Mouse (Mus musculus): ENCODE data around the gene Casp9.
A peak's percentile ranks its signal among the peaks of the same experiment; 100 is the strongest.

Casp9 gene

GRCm38 (mm10) chr4:141817706-141818105 is 24.3 kb downstream of the Casp9 start:
- no peak for DNase-seq (ENCODE audit: low read depth, low spot score)

- DNase-seq (ENCODE audit: low read depth, low spot score) = no peak
Observed at GRCm38 (mm10) chr4:141818861-141819260, 25.4 kb downstream of the Casp9 start.

- no peak for DNase-seq (ENCODE audit: low read depth, low spot score)
Observed at GRCm38 (mm10) chr4:141819316-141819715, 25.9 kb downstream of the Casp9 start.

GRCm38 (mm10) chr4:141821178-141821577 is 27.8 kb downstream of the Casp9 start:
- no peak for DNase-seq (ENCODE audit: low read depth, low spot score)

GRCm38 (mm10) chr4:141822089-141822488 is 28.7 kb downstream of the Casp9 start:
- no peak for DNase-seq (ENCODE audit: low read depth, low spot score)

- peak; percentile 11 for DNase-seq (ENCODE audit: low read depth, low spot score)
Observed at GRCm38 (mm10) chr4:141822979-141823378, 29.6 kb downstream of the Casp9 start.

- no peak for DNase-seq (ENCODE audit: low read depth, low spot score)
Observed at GRCm38 (mm10) chr4:141826060-141826459, 32.6 kb downstream of the Casp9 start, which contains the start of gene Cela2a. TSS of gene Cela2a (minus strand) at chr4:141826160.

GRCm38 (mm10) chr4:141827401-141827800 is 34.0 kb downstream of the Casp9 start:
- DNase-seq (ENCODE audit: low read depth, low spot score) = no peak

GRCm38 (mm10) chr4:141828177-141828576 is 34.8 kb downstream of the Casp9 start:
- DNase-seq (ENCODE audit: low read depth, low spot score) = no peak

GRCm38 (mm10) chr4:141830381-141830780 is 37.0 kb downstream of the Casp9 start:
- no peak for DNase-seq (ENCODE audit: low read depth, low spot score)

- no peak for DNase-seq (ENCODE audit: low read depth, low spot score)
Observed at GRCm38 (mm10) chr4:141831361-141831760, 37.9 kb downstream of the Casp9 start.

GRCm38 (mm10) chr4:141833911-141834310 is 40.5 kb downstream of the Casp9 start:
- no peak for DNase-seq (ENCODE audit: low read depth, low spot score)

GRCm38 (mm10) chr4:141834536-141835095 is 41.2 kb downstream of the Casp9 start:
- DNase-seq (ENCODE audit: low read depth, low spot score) = no peak

GRCm38 (mm10) chr4:141845999-141846398 is 52.6 kb downstream of the Casp9 start, which contains the start of gene Ctrc:
TSS of gene Ctrc (minus strand) at chr4:141846359.
- DNase-seq (ENCODE audit: low read depth, low spot score) = no peak

- DNase-seq (ENCODE audit: low read depth, low spot score) = no peak
Observed at GRCm38 (mm10) chr4:141853437-141853836, 60.0 kb downstream of the Casp9 start.

GRCm38 (mm10) chr4:141857422-141857930 is 64.1 kb downstream of the Casp9 start:
- peak; percentile 59 for DNase-seq (ENCODE audit: low read depth, low spot score)

GRCm38 (mm10) chr4:141858501-141858900 is 65.1 kb downstream of the Casp9 start:
- DNase-seq (ENCODE audit: low read depth, low spot score) = no peak

GRCm38 (mm10) chr4:141859351-141859750 is 65.9 kb downstream of the Casp9 start:
- no peak for DNase-seq (ENCODE audit: low read depth, low spot score)

- no peak for DNase-seq (ENCODE audit: low read depth, low spot score)
Observed at GRCm38 (mm10) chr4:141860246-141860841, 66.9 kb downstream of the Casp9 start.

GRCm38 (mm10) chr4:141861591-141862295 is 68.3 kb downstream of the Casp9 start:
- DNase-seq (ENCODE audit: low read depth, low spot score) = no peak

GRCm38 (mm10) chr4:141862867-141863266 is 69.5 kb downstream of the Casp9 start:
- no peak for DNase-seq (ENCODE audit: low read depth, low spot score)

- DNase-seq (ENCODE audit: low read depth, low spot score) = no peak
Observed at GRCm38 (mm10) chr4:141863726-141864280, 70.4 kb downstream of the Casp9 start.

Data from embryo, embryonic 11.5 days (tissue).